Mouse (Mus musculus): ENCODE measurements around the gene Zfp719. TPM values are rescaled to one million over a fixed set of nuclear protein-coding genes. Genes with fewer than 3 reads are reported as not detected.

Zfp719 gene
- 1 to 10 TPM; 4.8 to 5.9 TPM for total RNA-seq (2021)

- peak; percentile 83 to 85 for DNase-seq
- intact Hi-C loops (cut with DNase I), result loop anchor here (1.0 to 10.0 kb wide), 5 partner anchors 17 to 315 kb away; partner anchors contain the start of genes Ctu1, Zfp658 and Zfp715
Measured at GRCm38 (mm10) chr7:43579440-43580171, at the start of gene Zfp719. Zfp719 (plus strand) TSS chr7:43579610.

GRCm38 (mm10) chr7:43530216-43530785 is 49.1 kb upstream of the Zfp719 start:
- no peak for DNase-seq
- intact Hi-C loops (cut with DNase I), result no loop called here

- intact Hi-C loops (cut with DNase I), result no loop called here
Measured at GRCm38 (mm10) chr7:43532936-43533505, 46.4 kb upstream of the Zfp719 start.

GRCm38 (mm10) chr7:43538524-43538923 is 40.9 kb upstream of the Zfp719 start:
- intact Hi-C loops (cut with DNase I), result no loop called here
- no peak for DNase-seq

More at GRCm38 (mm10) chr7:43532936-43533505, 46.4 kb upstream of the Zfp719 start:
- DNase-seq, result no peak

- peak in 1 of 2 experiments; percentile 41 for DNase-seq
- intact Hi-C loops (cut with DNase I), result no loop called here
Measured at GRCm38 (mm10) chr7:43544225-43544977, 35.0 kb upstream of the Zfp719 start, which contains the start of gene Cd33. Cd33 (minus strand) TSS chr7:43544428.

- DNase-seq, result no peak
- intact Hi-C loops (cut with DNase I), result no loop called here
Measured at GRCm38 (mm10) chr7:43545656-43546545, 33.5 kb upstream of the Zfp719 start.

GRCm38 (mm10) chr7:43547666-43548065 is 31.7 kb upstream of the Zfp719 start:
- DNase-seq, result no peak
- intact Hi-C loops (cut with DNase I), result no loop called here

- intact Hi-C loops (cut with DNase I), result no loop called here
- DNase-seq, result no peak
Measured at GRCm38 (mm10) chr7:43548206-43548605, 31.2 kb upstream of the Zfp719 start.

- intact Hi-C loops (cut with DNase I), result no loop called here
- DNase-seq, result peak in 1 of 2 experiments; percentile 19
Measured at GRCm38 (mm10) chr7:43553153-43553552, 26.3 kb upstream of the Zfp719 start.

- intact Hi-C loops (cut with DNase I), result no loop called here
- peak; percentile 51 to 57 for DNase-seq
Measured at GRCm38 (mm10) chr7:43554550-43554949, 24.9 kb upstream of the Zfp719 start.

GRCm38 (mm10) chr7:43555351-43555750 is 24.1 kb upstream of the Zfp719 start:
- intact Hi-C loops (cut with DNase I), result no loop called here

GRCm38 (mm10) chr7:43556901-43557300 is 22.5 kb upstream of the Zfp719 start:
- no peak for DNase-seq
- intact Hi-C loops (cut with DNase I), result no loop called here

More at GRCm38 (mm10) chr7:43555351-43555750, 24.1 kb upstream of the Zfp719 start:
- DNase-seq, result no peak

GRCm38 (mm10) chr7:43562006-43562633 is 17.3 kb upstream of the Zfp719 start, which contains the start of gene Zfp658:
Zfp658 (plus strand) TSS chr7:43562256.
- intact Hi-C loops (cut with DNase I), result loop anchor here (2.0 to 5.0 kb wide), 2 partner anchors 17 to 95 kb away; partner anchors contain the start of gene Zfp719
- DNase-seq, result peak; percentile 79 to 81

GRCm38 (mm10) chr7:43562651-43563070 is 16.7 kb upstream of the Zfp719 start:
- intact Hi-C loops (cut with DNase I), result loop anchor here (2.0 to 5.0 kb wide), 2 partner anchors 16 to 95 kb away; partner anchors contain the start of gene Zfp719
- DNase-seq, result peak in 1 of 2 experiments; percentile 22

GRCm38 (mm10) chr7:43563300-43563699 is 16.1 kb upstream of the Zfp719 start:
- intact Hi-C loops (cut with DNase I), result loop anchor here (2.0 to 5.0 kb wide), 2 partner anchors 16 to 96 kb away; partner anchors contain the start of gene Zfp719
- DNase-seq, result peak in 1 of 2 experiments; percentile 16

- intact Hi-C loops (cut with DNase I), result loop anchor here (10.0 kb wide), 1 partner anchor 256 kb away; the partner anchor contains the start of gene Zfp715
- no peak for DNase-seq
Measured at GRCm38 (mm10) chr7:43571216-43571615, 8.2 kb upstream of the Zfp719 start.

- DNase-seq, result no peak
- intact Hi-C loops (cut with DNase I), result loop anchor here (10.0 kb wide), 1 partner anchor 314 kb away; no protein-coding TSS in a partner anchor
Measured at GRCm38 (mm10) chr7:43580526-43580925, 1.1 kb downstream of the Zfp719 start.

GRCm38 (mm10) chr7:43584790-43585189 is 5.4 kb downstream of the Zfp719 start:
- intact Hi-C loops (cut with DNase I), result loop anchor here (10.0 kb wide), 1 partner anchor 310 kb away; no protein-coding TSS in a partner anchor
- no peak for DNase-seq

- intact Hi-C loops (cut with DNase I), result no loop called here
- DNase-seq, result no peak
Measured at GRCm38 (mm10) chr7:43601884-43602283, 22.5 kb downstream of the Zfp719 start.
